Mouse (Mus musculus) layer of hippocampus, adult 9-11 months (tissue): ENCODE measurements around the gene Hoxd8.

Source experiments
- DNase-seq: peaks from one replicate; pipeline ENCODE4 v3.0.0; 2022

The Hoxd8 gene

GRCm38 (mm10) chr2:74699664-74700545, 4.5 kb upstream of the Hoxd8 start:
- no peak for DNase-seq

- DNase-seq: no peak
These were observed 3.8 kb upstream of the Hoxd8 start for GRCm38 (mm10) chr2:74700546-74701112.

- DNase-seq: no peak
These were observed 2.2 kb upstream of the Hoxd8 start for GRCm38 (mm10) chr2:74701949-74702819.

GRCm38 (mm10) chr2:74702820-74703219, 1.6 kb upstream of the Hoxd8 start:
- DNase-seq: no peak

GRCm38 (mm10) chr2:74703317-74703716, 1.1 kb upstream of the Hoxd8 start:
- no peak for DNase-seq

GRCm38 (mm10) chr2:74703720-74704392, 559 bp upstream of the Hoxd8 start:
- DNase-seq: no peak

GRCm38 (mm10) chr2:74704999-74705466, 618 bp downstream of the Hoxd8 start:
- DNase-seq: no peak

- no peak for DNase-seq
These were observed 1.2 kb downstream of the Hoxd8 start for GRCm38 (mm10) chr2:74705467-74706089.

GRCm38 (mm10) chr2:74706393-74706960, 2.1 kb downstream of the Hoxd8 start:
- no peak for DNase-seq

- DNase-seq: no peak
These were observed 3.2 kb downstream of the Hoxd8 start for GRCm38 (mm10) chr2:74707599-74707998.

- DNase-seq: no peak
These were observed 4.3 kb downstream of the Hoxd8 start for GRCm38 (mm10) chr2:74708676-74709075.

GRCm38 (mm10) chr2:74709465-74710419, 5.3 kb downstream of the Hoxd8 start:
- no peak for DNase-seq

GRCm38 (mm10) chr2:74710929-74711543, 6.6 kb downstream of the Hoxd8 start:
- no peak for DNase-seq

GRCm38 (mm10) chr2:74711721-74712621, 7.6 kb downstream of the Hoxd8 start, which contains the start of the genes Hoxd3 and Hoxd4:
Gene Hoxd3, plus strand, starts transcription at chr2:74711927.
Gene Hoxd4, plus strand, starts transcription at chr2:74711929.
- DNase-seq: no peak

- no peak for DNase-seq
These were observed 9.1 kb downstream of the Hoxd8 start for GRCm38 (mm10) chr2:74713239-74714150.

GRCm38 (mm10) chr2:74714156-74714789, 9.9 kb downstream of the Hoxd8 start:
- DNase-seq: no peak

GRCm38 (mm10) chr2:74714881-74715280, 10.5 kb downstream of the Hoxd8 start:
- no peak for DNase-seq
